Mouse (Mus musculus) monocyte, adult 2 months (primary cell): ENCODE results near the gene Mcfd2.

Experiments used
- DNase-seq, 2 experiments: peaks; one replicate each; pipeline ENCODE4 v3.0.0; 2022; ENCODE audit warnings: low spot score in 2 of 2, low read depth in 1 of 2

Mcfd2 gene

GRCm38 (mm10) chr17:87246103-87246502 lies 19.6 kb downstream of the Mcfd2 start:
- no peak for DNase-seq

GRCm38 (mm10) chr17:87237826-87238225 lies 27.9 kb downstream of the Mcfd2 start:
- no peak for DNase-seq

GRCm38 (mm10) chr17:87236725-87237650 lies 28.7 kb downstream of the Mcfd2 start:
- no peak for DNase-seq

- DNase-seq, result no peak
Measured at GRCm38 (mm10) chr17:87235019-87235418, 30.7 kb downstream of the Mcfd2 start.

- no peak for DNase-seq
Measured at GRCm38 (mm10) chr17:87227878-87228277, 37.9 kb downstream of the Mcfd2 start.

- no peak for DNase-seq
Measured at GRCm38 (mm10) chr17:87226079-87226640, 39.6 kb downstream of the Mcfd2 start.

GRCm38 (mm10) chr17:87225384-87225783 lies 40.4 kb downstream of the Mcfd2 start:
- DNase-seq, result no peak

- no peak for DNase-seq
Measured at GRCm38 (mm10) chr17:87224461-87224860, 41.3 kb downstream of the Mcfd2 start.

- DNase-seq, result no peak
Measured at GRCm38 (mm10) chr17:87219456-87219855, 46.3 kb downstream of the Mcfd2 start.

GRCm38 (mm10) chr17:87214523-87214922 lies 51.2 kb downstream of the Mcfd2 start:
- DNase-seq, result no peak

- no peak for DNase-seq
Measured at GRCm38 (mm10) chr17:87210525-87210924, 55.2 kb downstream of the Mcfd2 start.

- DNase-seq, result no peak
Measured at GRCm38 (mm10) chr17:87206885-87207284, 58.9 kb downstream of the Mcfd2 start.
